Mouse (Mus musculus) neural tube, embryonic 11.5 days (tissue): ENCODE results near the gene Csnk1g1. TPM values are rescaled to one million over a fixed set of nuclear protein-coding genes. Genes with fewer than 3 reads are reported as not detected.

Experiments
- ATAC-seq: fragments of 200-750 bp; cut with Nextera tagmentation; 2 replicates; pipeline ENCODE4 v1.8.0; 2017; ENCODE audit warnings: moderate number of reproducible peaks, mild to moderate bottlenecking, moderate TSS enrichment, moderate library complexity; ENCODE audit not compliant: insufficient read depth, low FRiP score, low TSS enrichment
- DNase-seq: peaks from one replicate; pipeline ENCODE4 v3.0.0-alpha.2; 2015; ENCODE audit warnings: low spot score
- H3K27ac ChIP-seq: fragments of 300-500 bp; sonication (generic); 2 replicates; pipeline ENCODE4 v1.5.1; 2014; ENCODE audit warnings: low read depth, mild to moderate bottlenecking, low read length
- H3K27me3 ChIP-seq: fragments of 300-500 bp; sonication (generic); 2 replicates; pipeline ENCODE4 v1.6.1; 2014; ENCODE audit warnings: mild to moderate bottlenecking, low read length, mixed read lengths; ENCODE audit not compliant: control insufficient read depth, insufficient read depth
- H3K36me3 ChIP-seq: fragments of 300-500 bp; sonication (generic); 2 replicates; pipeline ENCODE4 v1.6.1; 2014; ENCODE audit warnings: mild to moderate bottlenecking, low read length, moderate library complexity, mixed read lengths; ENCODE audit not compliant: control insufficient read depth, insufficient read depth
- H3K4me1 ChIP-seq: fragments of 300-500 bp; sonication (generic); 2 replicates; pipeline ENCODE4 v1.6.1; 2014; ENCODE audit warnings: low read length, mixed read lengths; ENCODE audit not compliant: control insufficient read depth, insufficient read depth
- H3K4me2 ChIP-seq: fragments of 300-500 bp; sonication (generic); 2 replicates; pipeline ENCODE4 v1.6.1; 2014; ENCODE audit warnings: low read depth, mild to moderate bottlenecking, moderate library complexity
- H3K4me3 ChIP-seq: fragments of 300-500 bp; sonication (generic); 2 replicates; pipeline ENCODE4 v1.5.1; 2014; ENCODE audit warnings: low read depth, low read length
- H3K9ac ChIP-seq: fragments of 300-500 bp; sonication (generic); 2 replicates; pipeline ENCODE4 v1.6.1; 2014; ENCODE audit warnings: mild to moderate bottlenecking, low read length
- H3K9me3 ChIP-seq: fragments of 300-500 bp; sonication (generic); 2 replicates; pipeline ENCODE4 v1.6.1; 2016; ENCODE audit warnings: low read length; ENCODE audit not compliant: control insufficient read depth
- WGBS: fragments of 180-500 bp; shearing (Covaris S2); extraction: QIAGEN DNeasy Blood & Tissue Kit; methylation state at CpG from one replicate; pipeline ENCODE4 v1.1.7; 2014; 5-methylcytosine and 5-hydroxymethylcytosine counted together
- polyA plus RNA-seq: library from polyadenylated mRNA; unstranded; fragments of >200 nt; fragmentation: Nextera tagmentation; extraction: Ambion mirVana; gene quantifications from 2 replicates; pipeline ENCODE4 v1.2.1, GENCODE M21; 2014

Gene Csnk1g1
- polyA plus RNA-seq, 1 experiment from 2014 or later = 20.9 TPM

DNA sequence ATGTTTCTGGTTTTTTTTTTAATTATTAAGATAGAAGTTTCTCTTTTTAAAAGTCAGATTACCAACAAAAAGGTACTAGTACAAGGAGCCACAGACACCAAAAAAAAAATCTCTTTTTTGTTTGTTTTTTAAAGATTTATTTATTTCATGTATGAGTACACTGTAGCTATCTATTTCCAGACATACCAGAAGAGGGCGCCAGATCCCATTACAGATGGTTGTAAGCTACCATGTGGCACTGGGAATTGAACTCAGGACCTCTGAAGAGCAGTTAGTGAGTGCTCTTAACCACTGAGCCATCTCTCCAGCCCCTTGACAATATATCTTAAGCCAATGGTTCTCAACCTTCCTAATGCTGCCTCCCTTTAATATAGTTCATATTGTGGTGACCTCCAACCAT is 144.9 kb downstream of the Csnk1g1 start:
- no peaks in the 10 kb centered on the region for H3K4me1 ChIP-seq
- H3K9ac ChIP-seq = no peak overlapping the region
- no peak overlapping the region for H3K27ac ChIP-seq
- DNase-seq = no peak
- ATAC-seq = no peak
- no peak overlapping the region for H3K4me3 ChIP-seq
- H3K9me3 ChIP-seq = no peaks in the 10 kb centered on the region
- WGBS = 30% methylated on average over 1 of the region's 1 CpGs
- no peaks in the 10 kb centered on the region for H3K27me3 ChIP-seq
- H3K36me3 ChIP-seq = no peaks in the 10 kb centered on the region
- H3K4me2 ChIP-seq = no peak overlapping the region

DNA sequence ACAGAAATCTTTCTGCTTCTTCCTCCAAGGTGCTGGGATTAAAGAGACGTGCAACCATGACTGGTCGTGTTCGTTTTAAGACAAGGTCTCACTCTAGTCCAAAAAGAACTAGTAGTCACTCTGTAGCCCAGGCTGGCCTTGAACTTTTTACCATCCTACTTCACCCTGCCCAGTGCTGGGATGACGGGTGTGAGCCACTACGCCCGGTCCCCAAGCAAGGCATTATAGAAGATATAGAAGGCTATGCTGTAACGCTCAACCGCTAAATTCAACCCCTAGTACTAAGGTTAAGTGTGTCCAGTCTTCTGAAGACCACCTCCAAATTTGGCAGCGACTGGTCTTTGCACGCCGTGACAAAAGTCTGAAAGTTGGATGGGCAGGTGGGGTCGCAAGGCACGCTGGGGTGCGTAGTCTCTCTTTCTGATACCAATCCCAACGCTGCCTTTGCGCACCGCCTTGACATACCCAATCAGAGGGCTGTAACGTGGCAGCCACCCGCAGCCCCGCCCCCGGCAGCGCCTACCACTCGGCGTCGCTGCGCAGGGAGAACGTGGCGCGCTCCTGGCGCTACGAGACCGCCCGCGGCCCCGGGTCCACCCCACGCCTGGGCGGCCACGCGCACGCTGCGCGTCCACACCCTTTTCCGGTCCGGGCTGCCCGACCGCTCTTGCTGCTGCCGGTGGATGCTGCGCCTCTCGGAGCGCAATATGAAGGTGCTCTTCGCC is 151.0 kb downstream of the Csnk1g1 start, which contains the start of gene Ppib:
Ppib (plus strand) TSS at position 640 of the 725 bp plus-strand sequence.
- WGBS = 1% methylated on average over 51 of the region's 51 CpGs
- ATAC-seq (peak; percentile 96), DNase-seq (peak; percentile 100)
- Histone ChIP-seq H3K4me3 (peak within 1 kb of the TSS; percentile 74), H3K4me2 (peak within 1 kb of the TSS; percentile 72), H3K36me3 (peaks cover 17% of the 10 kb centered on the region), H3K4me1 (peaks cover 10% of the 10 kb centered on the region; the same call in 1 of the 2 replicates), H3K9me3 (no peaks in the 10 kb centered on the region), H3K9ac (peak within 1 kb of the TSS; percentile 84), H3K27ac (peak within 1 kb of the TSS; percentile 60; the same call in 1 of the 2 replicates), H3K27me3 (no peaks in the 10 kb centered on the region)

DNA sequence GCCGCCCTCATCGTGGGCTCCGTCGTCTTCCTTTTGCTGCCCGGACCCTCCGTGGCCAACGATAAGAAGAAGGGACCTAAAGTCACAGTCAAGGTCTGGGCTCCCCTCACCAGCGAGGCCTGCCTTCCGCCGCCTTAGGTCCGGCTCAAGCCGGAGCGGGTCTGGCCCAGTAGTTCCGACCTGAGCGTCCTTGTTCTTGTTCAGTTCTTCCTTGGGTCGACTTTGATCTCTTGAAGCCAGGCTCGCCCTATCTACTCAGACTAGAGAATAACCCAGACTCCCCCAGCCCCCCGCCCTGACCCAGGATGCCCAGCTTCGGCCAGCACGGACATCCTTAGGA is 151.6 kb downstream of the Csnk1g1 start:
- Histone ChIP-seq H3K27ac (peak overlapping the region; percentile 60; the same call in 1 of the 2 replicates), H3K4me1 (peaks cover 10% of the 10 kb centered on the region; the same call in 1 of the 2 replicates), H3K4me3 (peak overlapping the region; percentile 74), H3K27me3 (no peaks in the 10 kb centered on the region), H3K4me2 (peak overlapping the region; percentile 72), H3K9ac (peak overlapping the region; percentile 84), H3K36me3 (peaks cover 19% of the 10 kb centered on the region), H3K9me3 (no peaks in the 10 kb centered on the region)
- 0% methylated on average over 19 of the region's 20 CpGs for WGBS
- DNase-seq (no peak), ATAC-seq (peak; percentile 46)

DNA sequence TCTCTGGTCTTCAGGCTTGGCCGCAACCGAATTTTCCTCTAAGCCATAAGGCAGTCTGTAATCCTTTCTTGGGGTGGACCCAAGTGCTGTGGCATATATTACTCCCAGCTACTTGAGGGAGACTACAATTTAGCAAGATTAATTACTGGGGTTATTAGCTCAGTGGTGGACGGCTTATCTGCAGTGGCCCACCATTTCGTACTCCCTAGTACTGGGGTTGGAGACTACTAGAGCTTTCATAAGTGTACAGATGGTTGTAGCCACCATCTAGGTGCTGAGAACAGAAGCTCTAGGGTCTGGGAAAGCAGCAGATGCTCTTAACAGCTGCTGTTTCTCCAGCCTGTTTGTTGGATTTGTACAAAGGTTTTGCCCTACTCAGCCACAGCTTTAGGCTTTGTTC is 152.3 kb downstream of the Csnk1g1 start:
- H3K36me3 ChIP-seq = peaks cover 23% of the 10 kb centered on the region
- H3K27me3 ChIP-seq = no peaks in the 10 kb centered on the region
- no peaks in the 10 kb centered on the region for H3K9me3 ChIP-seq
- peaks cover 10% of the 10 kb centered on the region; the same call in 1 of the 2 replicates for H3K4me1 ChIP-seq
- DNase-seq = no peak
- H3K4me3 ChIP-seq = peak overlapping the region; percentile 74
- H3K4me2 ChIP-seq = peak overlapping the region; percentile 72
- ATAC-seq = no peak
- peak overlapping the region; percentile 30; the same call in 1 of the 2 replicates for H3K27ac ChIP-seq
- peak overlapping the region; percentile 84 for H3K9ac ChIP-seq
- 32% methylated on average over 4 of the region's 4 CpGs for WGBS

DNA sequence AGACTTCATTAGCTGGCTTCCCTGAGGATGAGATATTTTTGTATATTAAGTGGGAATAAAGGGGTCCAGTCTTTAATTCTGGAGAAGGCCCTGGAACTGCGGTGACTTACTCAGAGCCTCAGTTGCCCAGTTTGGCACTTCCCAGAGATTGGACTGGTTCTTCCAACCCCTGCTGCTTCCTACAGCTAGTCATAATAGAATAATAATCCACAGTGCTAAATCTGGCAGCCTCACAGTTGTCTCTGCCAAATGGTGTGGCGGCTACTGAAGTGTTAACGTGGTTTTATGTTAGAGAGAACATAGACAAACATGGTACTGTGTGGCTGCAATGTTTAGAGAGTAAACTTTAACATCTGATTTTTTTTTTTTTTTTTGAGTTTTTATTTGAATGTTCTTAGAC is 152.9 kb downstream of the Csnk1g1 start:
- Histone ChIP-seq H3K4me3 (peak overlapping the region; percentile 74), H3K4me2 (peak overlapping the region; percentile 72), H3K9me3 (no peaks in the 10 kb centered on the region), H3K9ac (0 out of 2 replicates have a peak overlapping the region, but pooled peaks have one; percentile 12), H3K27ac (0 out of 2 replicates have a peak overlapping the region, but pooled peaks have one; percentile 30), H3K4me1 (peaks cover 10% of the 10 kb centered on the region; the same call in 1 of the 2 replicates), H3K27me3 (no peaks in the 10 kb centered on the region), H3K36me3 (peaks cover 27% of the 10 kb centered on the region)
- ATAC-seq = no peak
- WGBS = 76% methylated on average over 3 of the region's 3 CpGs
- no peak for DNase-seq

DNA sequence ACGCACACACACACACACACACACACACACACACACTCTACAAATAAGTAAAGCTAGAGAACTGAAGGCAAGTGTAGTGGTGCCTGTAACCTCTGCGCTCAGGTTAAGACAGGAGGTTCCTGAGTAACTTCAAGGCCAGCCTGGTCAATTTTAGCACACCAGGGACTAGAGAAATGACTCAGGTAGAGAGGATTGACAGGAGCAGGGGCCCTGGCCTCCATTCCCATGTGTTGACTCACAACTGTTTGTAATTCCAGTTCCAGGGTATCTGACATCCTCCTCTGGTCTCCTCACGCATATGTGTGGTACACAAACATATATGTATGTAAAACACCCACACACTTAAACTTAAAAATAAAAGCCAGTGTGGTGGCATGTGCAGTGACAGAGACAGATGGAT is 154.7 kb downstream of the Csnk1g1 start:
- WGBS = 94% methylated on average over 3 of the region's 3 CpGs

DNA sequence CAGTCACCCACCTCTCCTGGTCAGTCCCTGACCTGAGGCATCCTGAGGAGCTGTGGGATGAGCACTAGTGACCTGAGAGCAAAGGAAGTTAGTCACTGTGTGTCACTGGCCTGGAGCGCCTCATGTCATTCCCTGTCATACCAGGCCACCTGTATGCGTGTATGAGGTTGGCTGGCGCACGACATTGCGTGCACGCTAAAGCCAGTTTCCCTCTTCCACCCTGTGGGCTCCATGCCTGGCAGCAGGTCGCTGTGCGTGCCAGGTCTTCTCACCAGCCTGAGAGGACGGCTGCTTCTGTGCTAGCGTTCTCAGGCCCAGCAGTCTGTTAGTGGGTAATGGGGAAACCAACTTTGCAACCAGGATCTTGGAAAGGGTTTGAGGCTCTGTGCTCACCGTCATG is 155.6 kb downstream of the Csnk1g1 start:
- no peak for DNase-seq
- peaks cover 9% of the 10 kb centered on the region; the same call in 1 of the 2 replicates for H3K4me1 ChIP-seq
- H3K36me3 ChIP-seq = peaks cover 27% of the 10 kb centered on the region

More for the DNA sequence above, 154.7 kb downstream of the Csnk1g1 start:
- no peak overlapping the region for H3K4me3 ChIP-seq
- no peak overlapping the region for H3K9ac ChIP-seq
- DNase-seq (no peak), ATAC-seq (no peak)
- H3K36me3 ChIP-seq = peaks cover 27% of the 10 kb centered on the region
- peaks cover 10% of the 10 kb centered on the region; the same call in 1 of the 2 replicates for H3K4me1 ChIP-seq
- H3K4me2 ChIP-seq = no peak overlapping the region
- H3K9me3 ChIP-seq = no peaks in the 10 kb centered on the region
- peaks cover 12% of the 10 kb centered on the region for H3K27me3 ChIP-seq
- H3K27ac ChIP-seq = no peak overlapping the region

DNA sequence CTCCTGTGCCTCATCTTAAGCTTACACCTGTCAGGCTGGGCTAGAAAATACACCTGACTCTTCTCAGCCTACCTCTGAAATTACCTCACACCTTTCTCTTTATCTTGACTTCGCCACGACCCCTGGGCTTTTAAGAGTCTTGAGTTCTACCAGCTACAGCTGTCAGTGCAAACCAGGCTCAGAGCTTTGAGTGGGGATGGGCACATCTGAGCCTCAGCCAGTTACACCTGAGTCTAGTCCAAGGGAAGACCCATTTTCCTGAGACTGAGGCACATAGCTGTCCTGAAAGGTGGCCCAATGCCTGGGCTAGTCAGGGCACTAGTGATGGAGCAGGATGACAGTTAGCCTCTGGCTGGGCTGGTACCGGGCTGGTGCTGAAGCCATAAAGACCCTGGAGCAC is 158.1 kb downstream of the Csnk1g1 start:
- ATAC-seq (no peak), DNase-seq (no peak)
- H3K4me2 ChIP-seq = no peak overlapping the region
- H3K27me3 ChIP-seq = peaks cover 26% of the 10 kb centered on the region
- H3K4me3 ChIP-seq = no peak overlapping the region
- H3K9ac ChIP-seq = no peak overlapping the region
- no peaks in the 10 kb centered on the region for H3K4me1 ChIP-seq
- H3K9me3 ChIP-seq = no peaks in the 10 kb centered on the region
- 88% methylated on average over 3 of the region's 3 CpGs for WGBS
- peaks cover 27% of the 10 kb centered on the region for H3K36me3 ChIP-seq
- H3K27ac ChIP-seq = no peak overlapping the region

More for the DNA sequence above, 155.6 kb downstream of the Csnk1g1 start:
- Histone ChIP-seq H3K27me3 (peaks cover 20% of the 10 kb centered on the region), H3K9ac (no peak overlapping the region), H3K9me3 (no peaks in the 10 kb centered on the region), H3K4me2 (no peak overlapping the region), H3K27ac (no peak overlapping the region), H3K4me3 (no peak overlapping the region)
- no peak for ATAC-seq
- WGBS = 95% methylated on average over 11 of the region's 11 CpGs

DNA sequence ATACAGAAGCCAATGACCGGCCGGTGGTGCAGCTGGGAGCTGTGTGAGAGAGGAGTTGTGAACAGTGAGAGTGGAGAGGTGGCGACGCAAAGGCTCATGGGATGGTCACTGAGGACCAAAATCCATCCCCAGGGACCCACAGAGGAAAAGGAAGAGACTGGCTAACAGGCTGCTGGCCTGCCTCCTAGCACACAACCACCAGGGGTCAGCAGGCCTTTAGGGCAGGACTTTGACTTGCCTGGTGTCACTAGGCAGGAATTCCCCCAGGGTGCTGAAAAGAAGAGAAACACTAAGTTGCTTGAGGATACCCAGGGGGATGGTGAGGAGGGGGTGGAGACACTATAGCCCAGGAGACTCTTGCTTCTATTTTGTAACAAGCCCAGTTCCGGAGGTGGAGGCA is 158.8 kb downstream of the Csnk1g1 start:
- no peak overlapping the region for H3K9ac ChIP-seq
- ATAC-seq = no peak
- no peak overlapping the region for H3K4me3 ChIP-seq
- no peaks in the 10 kb centered on the region for H3K9me3 ChIP-seq
- H3K4me2 ChIP-seq = no peak overlapping the region
- DNase-seq = peak; percentile 51
- 31% methylated on average over 5 of the region's 5 CpGs for WGBS
- no peaks in the 10 kb centered on the region for H3K4me1 ChIP-seq
- peaks cover 25% of the 10 kb centered on the region for H3K36me3 ChIP-seq
- H3K27me3 ChIP-seq = peaks cover 26% of the 10 kb centered on the region
- H3K27ac ChIP-seq = no peak overlapping the region
